Mouse (Mus musculus) liver, embryonic 12.5 days (tissue): ENCODE measurements around the gene Mtfmt. TPM values are rescaled to one million over a fixed set of nuclear protein-coding genes. Genes with fewer than 3 reads are reported as not detected.

Experiments used
- ATAC-seq: fragments of 200-750 bp; cut with Nextera tagmentation; 2 replicates; pipeline ENCODE4 v1.8.0; 2017; ENCODE audit warnings: moderate number of reproducible peaks, mild to moderate bottlenecking, moderate library complexity
- H3K27ac ChIP-seq: fragments of 300-500 bp; sonication (generic); 2 replicates; pipeline ENCODE4 v1.5.1; 2016; ENCODE audit warnings: mild to moderate bottlenecking
- H3K27me3 ChIP-seq: fragments of 300-500 bp; sonication (generic); replicated peaks from 2 replicates; pipeline ENCODE4 v1.6.1; 2016; ENCODE audit warnings: mild to moderate bottlenecking, moderate library complexity
- H3K36me3 ChIP-seq: fragments of 300-500 bp; sonication (generic); 2 replicates; pipeline ENCODE4 v1.6.1; 2016; ENCODE audit warnings: mild to moderate bottlenecking, moderate library complexity
- H3K4me1 ChIP-seq: fragments of 300-500 bp; sonication (generic); 2 replicates; pipeline ENCODE4 v1.6.1; 2016
- H3K4me2 ChIP-seq: fragments of 300-500 bp; sonication (generic); 2 replicates; pipeline ENCODE4 v1.6.1; 2016; ENCODE audit warnings: mild to moderate bottlenecking, moderate library complexity
- H3K4me3 ChIP-seq: fragments of 300-500 bp; sonication (generic); 2 replicates; pipeline ENCODE4 v1.5.1; 2016; ENCODE audit warnings: mild to moderate bottlenecking, moderate library complexity
- H3K9ac ChIP-seq: fragments of 300-500 bp; sonication (generic); 2 replicates; pipeline ENCODE4 v1.6.1; 2016; ENCODE audit warnings: mild to moderate bottlenecking, moderate library complexity
- H3K9me3 ChIP-seq: fragments of 300-500 bp; sonication (generic); replicated peaks from 2 replicates; pipeline ENCODE4 v1.6.1; 2016; ENCODE audit warnings: mild to moderate bottlenecking, moderate library complexity
- WGBS: fragments of 180-500 bp; shearing (Covaris S2); methylation state at CpG from one replicate; pipeline ENCODE4 v1.1.7; 2016; ENCODE audit not compliant: insufficient replicate concordance; 5-methylcytosine and 5-hydroxymethylcytosine counted together
- polyA plus RNA-seq: library from polyadenylated mRNA; unstranded; fragments of >200 nt; fragmentation: Nextera tagmentation; extraction: Ambion mirVana; gene quantifications from 2 replicates; pipeline ENCODE4 v1.2.1, GENCODE M21; 2016

Mtfmt gene
- polyA plus RNA-seq, 1 experiment from 2014 or later = 11.7 TPM

DNA sequence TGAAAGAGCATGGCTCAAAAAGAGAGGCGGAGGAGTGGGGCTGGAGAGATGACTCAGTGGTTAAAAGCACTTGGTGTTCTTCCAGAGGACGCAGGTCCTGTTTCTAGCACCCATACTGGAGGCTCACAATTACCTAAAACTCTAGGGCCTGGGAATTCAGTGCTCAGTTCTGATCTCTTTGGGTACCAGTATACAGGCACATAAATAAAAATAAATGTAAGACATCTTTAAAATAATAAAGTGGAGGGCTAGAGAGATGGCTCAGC, 30.5 kb upstream of the Mtfmt start:
- H3K4me2 ChIP-seq = no peak overlapping the region
- WGBS = 60% methylated on average over 2 of the region's 2 CpGs
- H3K9me3 ChIP-seq = no peaks in the 10 kb centered on the region
- H3K36me3 ChIP-seq = no peaks in the 10 kb centered on the region
- no peak overlapping the region for H3K4me3 ChIP-seq
- H3K9ac ChIP-seq = no peak overlapping the region
- ATAC-seq = no peak
- peaks cover under 1% of the 10 kb centered on the region; the same call in 1 of the 2 replicates for H3K27me3 ChIP-seq
- no peak overlapping the region for H3K27ac ChIP-seq
- no peaks in the 10 kb centered on the region for H3K4me1 ChIP-seq

GRCm38 (mm10) chr9:65407327-65407726, 28.3 kb upstream of the Mtfmt start:
- H3K4me3 ChIP-seq = no peak overlapping the region
- H3K9ac ChIP-seq = no peak overlapping the region
- H3K27ac ChIP-seq = no peak overlapping the region
- no peaks in the 10 kb centered on the region for H3K27me3 ChIP-seq
- H3K4me1 ChIP-seq = no peaks in the 10 kb centered on the region
- no peaks in the 10 kb centered on the region for H3K9me3 ChIP-seq
- no peak overlapping the region for H3K4me2 ChIP-seq
- no peak for ATAC-seq
- no peaks in the 10 kb centered on the region for H3K36me3 ChIP-seq
- 60% methylated on average over 5 of the region's 5 CpGs for WGBS

DNA sequence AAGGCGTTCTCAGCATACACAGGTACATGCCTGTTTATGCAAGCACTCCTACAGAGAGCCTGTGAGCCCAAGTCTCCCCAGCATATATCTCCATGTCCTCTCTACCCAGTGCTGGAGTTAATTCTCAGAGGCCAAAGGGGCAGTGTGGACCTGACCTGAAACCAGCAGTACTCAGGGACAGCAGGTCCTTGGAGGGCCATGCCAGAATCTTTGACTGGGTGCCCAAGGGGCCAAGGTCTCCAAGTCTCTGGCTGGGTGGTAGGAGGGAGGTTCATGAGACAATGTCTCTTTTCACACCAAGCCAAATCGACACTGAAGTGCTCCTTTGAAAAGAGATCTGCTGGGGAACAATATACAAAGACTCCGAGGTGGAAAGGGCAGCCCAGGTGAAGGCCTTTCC, 27.7 kb upstream of the Mtfmt start:
- H3K4me2 ChIP-seq = no peak overlapping the region
- no peak overlapping the region for H3K4me3 ChIP-seq
- no peaks in the 10 kb centered on the region for H3K9me3 ChIP-seq
- H3K9ac ChIP-seq = no peak overlapping the region
- H3K4me1 ChIP-seq = no peaks in the 10 kb centered on the region
- H3K36me3 ChIP-seq = no peaks in the 10 kb centered on the region
- 68% methylated on average over 3 of the region's 3 CpGs for WGBS
- no peaks in the 10 kb centered on the region for H3K27me3 ChIP-seq
- no peak overlapping the region for H3K27ac ChIP-seq
- ATAC-seq = no peak

DNA sequence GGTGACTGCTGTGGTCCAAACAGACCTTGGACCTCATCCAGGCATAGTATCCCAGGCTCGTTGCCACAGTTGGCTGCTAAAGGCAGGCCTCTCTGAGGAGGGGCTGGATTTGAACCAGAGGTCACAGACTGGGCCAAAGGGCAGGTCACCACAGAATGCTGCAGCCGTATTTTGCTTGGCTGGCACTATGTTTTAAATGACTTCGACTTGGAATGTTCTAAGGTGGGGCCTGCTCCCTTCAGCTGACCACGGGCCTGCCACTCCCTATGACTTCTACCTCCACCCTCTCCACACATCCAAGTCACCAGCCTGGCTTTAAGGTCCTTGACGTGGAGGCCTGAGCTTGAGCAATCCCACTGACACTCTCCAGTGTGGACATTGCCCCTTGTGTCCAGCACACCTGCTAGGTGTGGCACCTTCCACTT, 26.7 kb upstream of the Mtfmt start:
- Histone ChIP-seq H3K4me2 (no peak overlapping the region), H3K9ac (no peak overlapping the region), H3K4me3 (no peak overlapping the region), H3K4me1 (no peaks in the 10 kb centered on the region), H3K27ac (no peak overlapping the region), H3K27me3 (peaks cover 7% of the 10 kb centered on the region; the same call in 1 of the 2 replicates), H3K36me3 (no peaks in the 10 kb centered on the region), H3K9me3 (no peaks in the 10 kb centered on the region)
- WGBS = 61% methylated on average over 5 of the region's 5 CpGs
- ATAC-seq = no peak

- Histone ChIP-seq H3K4me1 (no peaks in the 10 kb centered on the region), H3K4me3 (no peak overlapping the region), H3K27me3 (peaks cover 11% of the 10 kb centered on the region; the same call in 1 of the 2 replicates), H3K9me3 (no peaks in the 10 kb centered on the region), H3K4me2 (no peak overlapping the region), H3K9ac (no peak overlapping the region), H3K27ac (no peak overlapping the region), H3K36me3 (no peaks in the 10 kb centered on the region)
- no peak for ATAC-seq
- 77% methylated on average over 8 of the region's 8 CpGs for WGBS
These were observed 25.2 kb upstream of the Mtfmt start for GRCm38 (mm10) chr9:65410378-65410777.

- 55% methylated on average over 3 of the region's 3 CpGs for WGBS
- no peak overlapping the region for H3K4me3 ChIP-seq
- H3K27ac ChIP-seq = no peak overlapping the region
- H3K9ac ChIP-seq = no peak overlapping the region
- no peak overlapping the region for H3K4me2 ChIP-seq
- H3K9me3 ChIP-seq = no peaks in the 10 kb centered on the region
- no peaks in the 10 kb centered on the region for H3K4me1 ChIP-seq
- no peaks in the 10 kb centered on the region for H3K36me3 ChIP-seq
- H3K27me3 ChIP-seq = peaks cover 11% of the 10 kb centered on the region; the same call in 1 of the 2 replicates
- no peak for ATAC-seq
These were observed 24.3 kb upstream of the Mtfmt start for GRCm38 (mm10) chr9:65411326-65411725.

DNA sequence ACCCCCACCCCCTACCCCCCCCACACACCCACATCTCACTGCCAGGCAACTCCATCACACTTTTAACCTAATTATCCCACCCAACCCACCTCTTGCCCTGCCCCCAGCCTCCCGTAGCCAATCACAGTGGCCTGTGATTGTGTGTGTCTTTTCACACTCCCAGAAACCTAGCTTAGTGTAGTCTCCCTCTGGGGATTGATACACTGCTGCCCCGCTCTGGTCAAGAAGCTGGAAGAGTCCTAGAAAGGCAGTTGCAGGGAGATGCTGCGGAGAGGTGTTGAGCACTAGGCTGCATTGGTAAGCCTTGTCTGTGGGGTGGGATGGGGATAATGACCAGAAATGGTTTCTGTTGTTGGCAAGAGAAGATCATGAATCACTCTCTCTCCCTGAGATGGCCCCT, 17.8 kb upstream of the Mtfmt start:
- Histone ChIP-seq H3K27me3 (peaks cover 11% of the 10 kb centered on the region; the same call in 1 of the 2 replicates), H3K9ac (no peak overlapping the region), H3K36me3 (no peaks in the 10 kb centered on the region), H3K4me2 (no peak overlapping the region), H3K4me3 (no peak overlapping the region), H3K9me3 (no peaks in the 10 kb centered on the region), H3K27ac (no peak overlapping the region), H3K4me1 (no peaks in the 10 kb centered on the region)
- no peak for ATAC-seq
- WGBS = 57% methylated on average over 3 of the region's 3 CpGs

- Histone ChIP-seq H3K4me1 (no peaks in the 10 kb centered on the region), H3K27ac (no peak overlapping the region), H3K27me3 (peaks cover 5% of the 10 kb centered on the region; the same call in 1 of the 2 replicates), H3K9me3 (no peaks in the 10 kb centered on the region), H3K9ac (no peak overlapping the region), H3K4me3 (no peak overlapping the region), H3K36me3 (no peaks in the 10 kb centered on the region), H3K4me2 (no peak overlapping the region)
- 66% methylated on average over 3 of the region's 3 CpGs for WGBS
- ATAC-seq = no peak
These were observed 15.9 kb upstream of the Mtfmt start for GRCm38 (mm10) chr9:65419633-65420032.

GRCm38 (mm10) chr9:65422760-65423501, 12.7 kb upstream of the Mtfmt start, which contains the start of gene Slc51b:
TSS of gene Slc51b (minus strand) at chr9:65422955.
- H3K4me2 ChIP-seq = no peak within 1 kb of the TSS
- H3K9ac ChIP-seq = no peak within 1 kb of the TSS
- no peaks in the 10 kb centered on the region for H3K9me3 ChIP-seq
- no peak for ATAC-seq
- H3K36me3 ChIP-seq = no peaks in the 10 kb centered on the region
- 69% methylated on average over 11 of the region's 11 CpGs for WGBS
- peaks cover 5% of the 10 kb centered on the region; the same call in 1 of the 2 replicates for H3K27me3 ChIP-seq
- H3K4me3 ChIP-seq = no peak within 1 kb of the TSS
- no peaks in the 10 kb centered on the region for H3K4me1 ChIP-seq
- H3K27ac ChIP-seq = no peak within 1 kb of the TSS

DNA sequence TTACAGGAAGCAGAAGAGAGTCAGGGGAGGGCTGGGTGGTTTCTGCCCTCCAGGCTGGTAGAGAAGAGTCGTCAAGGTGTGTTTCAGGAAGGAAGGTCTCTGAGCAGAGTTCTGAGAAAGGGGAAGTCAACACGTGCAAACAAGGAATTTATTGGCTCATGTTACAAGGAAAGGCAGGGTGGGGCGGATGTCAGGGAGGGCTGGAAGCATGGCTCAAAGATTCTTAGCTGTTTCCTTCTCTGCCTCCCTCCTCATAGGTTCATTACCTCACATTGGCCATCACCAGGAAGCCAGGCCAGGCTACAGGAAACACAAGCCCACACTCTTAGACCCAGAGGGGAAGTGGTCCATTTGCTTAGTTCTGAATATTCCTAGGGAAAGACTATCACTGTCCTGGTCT, 11.2 kb upstream of the Mtfmt start:
- H3K4me1 ChIP-seq = no peaks in the 10 kb centered on the region
- ATAC-seq = no peak
- 17% methylated on average over 3 of the region's 3 CpGs for WGBS

GRCm38 (mm10) chr9:65427511-65427910, 8.1 kb upstream of the Mtfmt start:
- H3K9me3 ChIP-seq = no peaks in the 10 kb centered on the region
- no peak overlapping the region for H3K27ac ChIP-seq
- no peaks in the 10 kb centered on the region for H3K36me3 ChIP-seq
- no peak overlapping the region for H3K4me2 ChIP-seq
- H3K27me3 ChIP-seq = peaks cover 5% of the 10 kb centered on the region; the same call in 1 of the 2 replicates
- WGBS = 60% methylated on average over 2 of the region's 2 CpGs
- no peak overlapping the region for H3K9ac ChIP-seq
- no peaks in the 10 kb centered on the region for H3K4me1 ChIP-seq
- no peak for ATAC-seq
- H3K4me3 ChIP-seq = no peak overlapping the region

More for the DNA sequence above, 11.2 kb upstream of the Mtfmt start:
- Histone ChIP-seq H3K36me3 (no peaks in the 10 kb centered on the region), H3K9me3 (no peaks in the 10 kb centered on the region), H3K27ac (no peak overlapping the region), H3K4me2 (no peak overlapping the region), H3K27me3 (peaks cover 5% of the 10 kb centered on the region; the same call in 1 of the 2 replicates), H3K9ac (no peak overlapping the region), H3K4me3 (no peak overlapping the region)

DNA sequence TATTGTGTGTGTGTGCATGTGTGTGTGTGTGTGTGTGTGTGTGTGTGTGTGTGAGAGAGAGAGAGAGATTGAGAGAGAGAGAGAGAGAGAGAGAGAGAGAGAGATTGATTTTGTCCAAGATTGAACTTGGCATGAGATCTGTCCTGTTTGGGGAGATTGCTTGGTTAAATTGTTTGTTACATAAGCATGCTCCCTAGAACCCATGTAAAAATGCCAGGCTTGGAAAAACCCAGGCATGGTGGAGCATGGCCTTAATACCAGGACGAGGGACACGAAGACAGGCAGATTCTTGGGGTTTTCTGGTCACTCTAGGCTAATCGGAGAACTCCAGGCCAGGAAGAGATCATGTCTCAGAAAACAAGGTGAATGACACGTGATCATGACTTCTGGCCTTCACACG, 7.6 kb upstream of the Mtfmt start:
- 68% methylated on average over 5 of the region's 5 CpGs for WGBS
- H3K4me3 ChIP-seq = no peak overlapping the region
- H3K36me3 ChIP-seq = no peaks in the 10 kb centered on the region
- H3K4me1 ChIP-seq = no peaks in the 10 kb centered on the region
- ATAC-seq = no peak
- no peak overlapping the region for H3K27ac ChIP-seq
- H3K4me2 ChIP-seq = no peak overlapping the region
- no peak overlapping the region for H3K9ac ChIP-seq
- peaks cover 6% of the 10 kb centered on the region for H3K27me3 ChIP-seq
- no peaks in the 10 kb centered on the region for H3K9me3 ChIP-seq

DNA sequence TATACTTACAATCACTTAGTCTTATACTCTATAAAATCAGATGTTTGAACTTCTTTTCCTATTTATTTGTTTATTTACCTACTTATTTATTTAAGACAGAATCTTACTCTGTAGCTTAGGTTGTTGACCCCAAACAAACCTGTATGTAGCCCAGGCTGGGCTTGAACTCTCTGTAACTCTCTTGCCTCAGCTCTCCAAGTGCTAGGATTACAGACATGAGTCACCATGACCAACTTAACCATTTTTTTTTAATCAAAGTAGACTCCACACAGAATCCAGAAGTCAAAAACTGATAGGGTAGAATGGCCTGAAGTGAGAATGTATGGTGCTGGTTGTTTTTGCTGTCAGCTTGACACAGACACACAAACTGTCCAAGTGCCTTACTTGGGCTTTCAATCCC, 5.2 kb upstream of the Mtfmt start:
- Histone ChIP-seq H3K4me3 (no peak overlapping the region), H3K27ac (no peak overlapping the region)
- no peak for ATAC-seq

More for the DNA sequence above, 5.2 kb upstream of the Mtfmt start:
- peaks cover 4% of the 10 kb centered on the region; the same call in 1 of the 2 replicates for H3K4me1 ChIP-seq
- H3K9ac ChIP-seq = no peak overlapping the region
- H3K4me2 ChIP-seq = no peak overlapping the region
- H3K36me3 ChIP-seq = no peaks in the 10 kb centered on the region
- H3K9me3 ChIP-seq = no peaks in the 10 kb centered on the region
- H3K27me3 ChIP-seq = peaks cover 12% of the 10 kb centered on the region; the same call in 1 of the 2 replicates
